Mouse (Mus musculus) frontal cortex, adult 2 months (tissue): ENCODE results near the gene Rgsl1. TPM values are rescaled to one million over a fixed set of nuclear protein-coding genes. Genes with fewer than 3 reads are reported as not detected.
"Not testable (repeated sequence)": the region's sequence is repeated elsewhere in the genome, so short reads cannot be mapped to it uniquely, and the experiment has no call there.

Experiments
- DNase-seq, 2 experiments: peaks; one replicate each; pipeline ENCODE4 v3.0.0; 2022; ENCODE audit warnings: low spot score in 1 of 2; ENCODE audit errors: extremely low spot score in 1 of 2
- polyA plus RNA-seq: library from polyadenylated mRNA; depleted of rRNA; stranded (reverse); fragments of >200 nt; gene quantifications from 2 replicates; pipeline ENCODE4 v1.2.3, GENCODE M21; 2012

Gene Rgsl1
- polyA plus RNA-seq, 1 experiment, result 4.1 TPM

DNA sequence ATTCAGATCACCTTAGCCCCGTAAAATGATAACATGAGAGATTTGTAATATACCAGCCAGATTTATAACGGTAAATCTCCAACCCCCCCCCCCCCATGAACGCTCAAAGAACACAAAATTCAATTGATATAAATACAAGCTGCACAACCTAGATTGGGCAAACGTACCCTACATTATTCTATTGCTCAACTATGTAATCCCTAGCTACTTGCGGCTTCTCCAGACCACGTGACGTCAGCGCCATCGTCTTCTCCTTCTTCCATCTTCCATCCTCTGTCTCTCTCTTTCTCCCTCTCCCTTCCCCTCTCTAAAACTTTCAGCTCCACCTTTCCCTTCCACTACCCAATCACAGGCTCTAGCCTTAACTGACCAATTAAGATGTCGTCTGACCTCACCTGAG is 65.7 kb downstream of the Rgsl1 start:
- DNase-seq, result no peak

- no peak for DNase-seq
These were observed 67.7 kb downstream of the Rgsl1 start for GRCm38 (mm10) chr1:153776257-153776656.

GRCm38 (mm10) chr1:153775174-153775573 is 68.8 kb downstream of the Rgsl1 start:
- DNase-seq, result no peak

GRCm38 (mm10) chr1:153770776-153771167 is 73.2 kb downstream of the Rgsl1 start:
- no peak for DNase-seq

DNA sequence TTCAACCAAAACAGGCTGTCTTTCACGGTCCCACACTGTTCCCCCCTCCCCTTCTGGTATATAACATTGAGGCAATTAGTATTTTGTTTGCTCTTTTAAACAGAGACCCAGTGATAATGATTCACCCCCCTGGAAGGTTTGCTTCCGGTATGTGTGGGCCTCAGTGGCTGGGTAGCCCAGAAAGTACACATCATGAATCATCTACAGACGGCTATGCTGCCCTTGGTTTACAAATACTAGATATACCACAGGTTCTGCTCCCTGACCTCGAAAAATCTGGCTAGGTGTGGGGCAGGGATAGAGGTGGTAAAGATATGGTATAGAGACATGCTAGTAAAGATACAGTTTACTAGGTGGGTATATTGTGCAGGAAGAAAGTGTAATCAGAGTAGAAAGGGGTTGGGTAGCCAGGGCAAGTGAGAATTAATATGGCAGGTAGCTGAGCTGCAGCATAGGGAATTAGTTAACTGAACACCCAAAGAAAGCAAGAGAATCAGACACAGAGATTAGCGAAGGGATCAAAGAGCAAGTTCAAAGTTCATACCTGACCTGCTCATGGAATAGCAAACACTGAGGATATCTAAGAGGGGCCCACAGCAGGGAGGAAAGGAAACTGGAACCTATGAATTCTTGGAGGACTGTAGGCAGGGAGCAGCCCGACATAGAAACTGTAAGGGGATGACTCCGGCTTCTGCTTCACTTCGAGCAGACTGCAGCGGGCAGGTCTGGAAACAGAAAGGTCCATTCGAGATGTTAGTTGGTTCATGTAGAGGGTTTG is 73.8 kb downstream of the Rgsl1 start:
- DNase-seq, result no peak

DNA sequence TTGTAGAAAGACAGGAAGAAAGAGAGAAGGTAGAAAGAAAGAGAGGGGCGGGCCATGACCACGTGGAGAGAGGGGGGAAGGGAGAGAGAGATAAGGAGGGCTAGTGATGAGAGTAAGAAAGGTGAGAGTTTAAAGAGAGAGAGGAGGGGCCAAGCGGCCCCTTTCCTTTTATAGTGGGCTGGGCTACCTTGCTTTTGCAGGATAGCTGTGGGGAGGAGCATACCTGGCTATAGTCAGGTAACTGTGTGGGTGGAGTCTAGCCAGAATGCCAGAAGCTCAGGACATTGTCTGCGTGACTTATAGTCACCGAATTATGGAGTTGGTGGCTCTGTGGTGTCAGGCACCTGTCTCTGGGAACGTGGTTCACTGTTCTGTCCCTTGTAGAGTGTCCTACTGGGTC is 74.4 kb downstream of the Rgsl1 start:
- not testable (repeated sequence) for DNase-seq

GRCm38 (mm10) chr1:153768465-153768864 is 75.5 kb downstream of the Rgsl1 start:
- DNase-seq, result no peak

DNA sequence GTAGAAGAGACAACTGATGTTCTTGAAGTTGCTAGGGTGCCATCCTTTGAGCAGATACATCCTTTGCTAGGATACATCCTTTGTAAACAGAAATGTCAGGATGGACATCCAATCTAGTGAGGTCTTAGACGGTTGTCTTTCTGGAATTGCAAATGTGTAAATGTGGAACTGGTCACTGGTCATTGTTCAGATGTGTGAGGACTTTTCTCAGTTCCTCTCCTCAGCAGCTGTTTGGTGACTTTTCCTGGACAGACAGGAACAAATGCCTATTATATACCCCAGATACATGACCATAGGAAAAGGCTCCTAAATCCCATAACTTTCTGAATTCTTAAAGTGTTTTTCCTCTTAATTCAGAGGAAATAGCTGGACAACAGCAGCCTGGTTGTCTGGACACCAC is 76.7 kb downstream of the Rgsl1 start:
- DNase-seq, result no peak

- no peak for DNase-seq
These were observed 77.6 kb downstream of the Rgsl1 start for GRCm38 (mm10) chr1:153766298-153766697.

- no peak for DNase-seq
These were observed 79.8 kb downstream of the Rgsl1 start for GRCm38 (mm10) chr1:153764136-153764535.

DNA sequence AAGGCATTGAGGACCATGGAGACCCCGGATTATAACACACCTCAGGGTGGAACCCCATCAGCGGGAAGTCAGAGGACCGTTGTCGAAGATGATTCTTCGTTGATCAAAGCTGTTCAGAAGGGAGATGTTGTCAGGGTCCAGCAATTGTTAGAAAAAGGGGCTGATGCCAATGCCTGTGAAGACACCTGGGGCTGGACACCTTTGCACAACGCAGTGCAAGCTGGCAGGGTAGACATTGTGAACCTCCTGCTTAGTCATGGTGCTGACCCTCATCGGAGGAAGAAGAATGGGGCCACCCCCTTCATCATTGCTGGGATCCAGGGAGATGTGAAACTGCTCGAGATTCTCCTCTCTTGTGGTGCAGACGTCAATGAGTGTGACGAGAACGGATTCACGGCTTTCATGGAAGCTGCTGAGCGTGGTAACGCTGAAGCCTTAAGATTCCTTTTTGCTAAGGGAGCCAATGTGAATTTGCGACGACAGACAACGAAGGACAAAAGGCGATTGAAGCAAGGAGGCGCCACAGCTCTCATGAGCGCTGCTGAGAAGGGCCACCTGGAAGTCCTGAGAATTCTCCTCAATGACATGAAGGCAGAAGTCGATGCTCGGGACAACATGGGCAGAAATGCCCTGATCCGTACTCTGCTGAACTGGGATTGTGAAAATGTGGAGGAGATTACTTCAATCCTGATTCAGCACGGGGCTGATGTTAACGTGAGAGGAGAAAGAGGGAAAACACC is 90.0 kb downstream of the Rgsl1 start:
- DNase-seq, result no peak

GRCm38 (mm10) chr1:153752521-153752920 is 91.4 kb downstream of the Rgsl1 start:
- no peak for DNase-seq

GRCm38 (mm10) chr1:153751763-153752301 is 92.1 kb downstream of the Rgsl1 start:
- peak in 1 of 2 experiments; percentile 50 for DNase-seq

DNA sequence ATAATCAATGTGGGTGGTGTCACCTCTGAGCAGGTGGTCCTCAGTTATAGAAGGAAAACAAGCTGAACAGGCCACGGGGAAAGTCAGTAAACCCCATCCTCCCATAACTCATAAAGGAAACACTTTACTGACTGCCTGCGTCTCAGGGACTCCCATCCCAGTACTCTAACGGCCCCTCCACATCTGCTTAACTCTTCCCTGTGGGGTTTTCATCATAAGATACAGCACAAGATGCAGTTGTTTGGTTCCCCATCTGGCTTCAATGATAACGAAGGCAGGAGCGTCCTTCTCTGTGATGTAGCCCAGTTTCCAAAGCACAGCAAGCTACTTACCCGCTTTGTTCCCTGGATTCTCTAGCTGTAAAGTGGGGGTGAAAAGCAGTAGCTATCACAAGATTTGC is 93.9 kb downstream of the Rgsl1 start:
- no peak for DNase-seq

GRCm38 (mm10) chr1:153749211-153749801 is 94.6 kb downstream of the Rgsl1 start, which contains the start of gene Rnasel:
Rnasel (plus strand) TSS chr1:153749426.
- DNase-seq, result peak in 1 of 2 experiments; percentile 79

DNA sequence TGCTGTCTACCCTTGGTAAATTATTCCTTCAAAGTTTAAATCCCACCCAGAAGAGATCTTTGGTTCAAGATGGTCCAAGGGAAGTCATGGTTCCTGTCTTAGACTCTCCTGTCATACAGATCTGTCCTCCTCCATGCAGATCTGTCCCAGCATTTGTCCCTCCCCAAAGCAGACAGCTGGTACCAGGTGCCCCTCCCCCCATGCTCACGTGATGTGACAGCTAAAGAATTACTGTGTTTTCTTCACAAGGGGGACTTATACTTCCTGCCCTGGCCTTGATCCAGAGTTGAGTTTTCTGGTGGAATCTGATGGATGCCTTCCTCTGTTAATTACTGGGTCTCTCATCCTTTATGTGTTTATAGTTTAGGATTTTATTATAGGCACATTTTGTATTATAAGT is 95.4 kb downstream of the Rgsl1 start:
- no peak for DNase-seq

- DNase-seq, result no peak
These were observed 95.9 kb downstream of the Rgsl1 start for GRCm38 (mm10) chr1:153747861-153748530.

- DNase-seq, result peak in 1 of 2 experiments; percentile 90
These were observed 97.2 kb downstream of the Rgsl1 start for GRCm38 (mm10) chr1:153746728-153747127.

- DNase-seq, result no peak
These were observed 97.7 kb downstream of the Rgsl1 start for GRCm38 (mm10) chr1:153746119-153746670.
